Mouse (Mus musculus): Measurements from ENCODE around the gene Mtmr2. TPM values are rescaled to one million over a fixed set of nuclear protein-coding genes. Genes with fewer than 3 reads are reported as not detected.
A peak's percentile ranks its signal among the peaks of the same experiment; 100 is the strongest.
"Not testable (repeated sequence)": the region's sequence is repeated elsewhere in the genome, so short reads cannot be mapped to it uniquely, and the experiment has no call there.

Mtmr2 gene
- polyA plus RNA-seq, 1 experiment, result 80.8 TPM

GRCm38 (mm10) chr9:13748798-13749674 is 826 bp downstream of the Mtmr2 start:
- Histone ChIP-seq H3K27ac (ENCODE audit: insufficient read depth, low read length) (peak overlapping the region; percentile 78), H3K4me1 (ENCODE audit: control insufficient read depth, insufficient read depth, low read length) (no peaks in the 10 kb centered on the region), H3K4me3 (ENCODE audit: insufficient read depth, low read length) (peak overlapping the region; percentile 97)
- TF ChIP-seq POLR2A (IDR thresholded peaks at IDR 0.05; ENCODE audit: low read depth, low read length) (peak; percentile 92), CTCF (IDR thresholded peaks at IDR 0.05; ENCODE audit: borderline replicate concordance, insufficient read depth, low read length) (no peak)

- no peak for TF ChIP-seq CTCF (IDR thresholded peaks at IDR 0.05; ENCODE audit: borderline replicate concordance, insufficient read depth, low read length)
- TF ChIP-seq POLR2A (IDR thresholded peaks at IDR 0.05; ENCODE audit: low read depth, low read length), result no peak
- peak overlapping the region; percentile 97 for H3K4me3 ChIP-seq (ENCODE audit: insufficient read depth, low read length)
- no peaks in the 10 kb centered on the region for H3K4me1 ChIP-seq (ENCODE audit: control insufficient read depth, insufficient read depth, low read length)
- peak overlapping the region; percentile 78 for H3K27ac ChIP-seq (ENCODE audit: insufficient read depth, low read length)
These were observed 1.4 kb downstream of the Mtmr2 start for GRCm38 (mm10) chr9:13749675-13749998.

- Histone ChIP-seq H3K27ac (ENCODE audit: insufficient read depth, low read length) (no peak overlapping the region), H3K4me3 (ENCODE audit: insufficient read depth, low read length) (no peak overlapping the region), H3K4me1 (ENCODE audit: control insufficient read depth, insufficient read depth, low read length) (no peaks in the 10 kb centered on the region)
- TF ChIP-seq POLR2A (IDR thresholded peaks at IDR 0.05; ENCODE audit: low read depth, low read length) (no peak), CTCF (IDR thresholded peaks at IDR 0.05; ENCODE audit: borderline replicate concordance, insufficient read depth, low read length) (no peak)
These were observed 4.3 kb downstream of the Mtmr2 start for GRCm38 (mm10) chr9:13752543-13752942.

- TF ChIP-seq CTCF (IDR thresholded peaks at IDR 0.05; ENCODE audit: borderline replicate concordance, insufficient read depth, low read length) (no peak), POLR2A (IDR thresholded peaks at IDR 0.05; ENCODE audit: low read depth, low read length) (no peak)
- Histone ChIP-seq H3K4me3 (ENCODE audit: insufficient read depth, low read length) (no peak overlapping the region), H3K27ac (ENCODE audit: insufficient read depth, low read length) (no peak overlapping the region), H3K4me1 (ENCODE audit: control insufficient read depth, insufficient read depth, low read length) (no peaks in the 10 kb centered on the region)
These were observed 12.2 kb downstream of the Mtmr2 start for GRCm38 (mm10) chr9:13760430-13760829.

- TF ChIP-seq POLR2A (IDR thresholded peaks at IDR 0.05; ENCODE audit: low read depth, low read length), result no peak
- Histone ChIP-seq H3K27ac (ENCODE audit: insufficient read depth, low read length) (no peak overlapping the region), H3K4me1 (ENCODE audit: control insufficient read depth, insufficient read depth, low read length) (no peaks in the 10 kb centered on the region), H3K4me3 (ENCODE audit: insufficient read depth, low read length) (no peak overlapping the region)
These were observed 17.4 kb downstream of the Mtmr2 start for GRCm38 (mm10) chr9:13765624-13766023.

GRCm38 (mm10) chr9:13766570-13766969 is 18.4 kb downstream of the Mtmr2 start:
- TF ChIP-seq POLR2A (IDR thresholded peaks at IDR 0.05; ENCODE audit: low read depth, low read length), result no peak
- no peak for TF ChIP-seq CTCF (IDR thresholded peaks at IDR 0.05; ENCODE audit: borderline replicate concordance, insufficient read depth, low read length)
- Histone ChIP-seq H3K27ac (ENCODE audit: insufficient read depth, low read length) (no peak overlapping the region), H3K4me3 (ENCODE audit: insufficient read depth, low read length) (no peak overlapping the region), H3K4me1 (ENCODE audit: control insufficient read depth, insufficient read depth, low read length) (no peaks in the 10 kb centered on the region)

GRCm38 (mm10) chr9:13774732-13775131 is 26.5 kb downstream of the Mtmr2 start:
- TF ChIP-seq POLR2A (IDR thresholded peaks at IDR 0.05; ENCODE audit: low read depth, low read length), result no peak
- no peak for TF ChIP-seq CTCF (IDR thresholded peaks at IDR 0.05; ENCODE audit: borderline replicate concordance, insufficient read depth, low read length)
- Histone ChIP-seq H3K4me1 (ENCODE audit: control insufficient read depth, insufficient read depth, low read length) (no peaks in the 10 kb centered on the region), H3K27ac (ENCODE audit: insufficient read depth, low read length) (no peak overlapping the region), H3K4me3 (ENCODE audit: insufficient read depth, low read length) (no peak overlapping the region)

GRCm38 (mm10) chr9:13781985-13782384 is 33.8 kb downstream of the Mtmr2 start:
- H3K4me1 ChIP-seq (ENCODE audit: control insufficient read depth, insufficient read depth, low read length), result no peaks in the 10 kb centered on the region
- H3K27ac ChIP-seq (ENCODE audit: insufficient read depth, low read length), result no peak overlapping the region
- no peak overlapping the region for H3K4me3 ChIP-seq (ENCODE audit: insufficient read depth, low read length)
- no peak for TF ChIP-seq POLR2A (IDR thresholded peaks at IDR 0.05; ENCODE audit: low read depth, low read length)
- TF ChIP-seq CTCF (IDR thresholded peaks at IDR 0.05; ENCODE audit: borderline replicate concordance, insufficient read depth, low read length), result no peak

GRCm38 (mm10) chr9:13790864-13791263 is 42.7 kb downstream of the Mtmr2 start:
- H3K27ac ChIP-seq (ENCODE audit: insufficient read depth, low read length); H3K4me1 ChIP-seq (ENCODE audit: control insufficient read depth, insufficient read depth, low read length); H3K4me3 ChIP-seq (ENCODE audit: insufficient read depth, low read length): not testable (repeated sequence)

- no peak for TF ChIP-seq CTCF (IDR thresholded peaks at IDR 0.05; ENCODE audit: borderline replicate concordance, insufficient read depth, low read length)
- TF ChIP-seq POLR2A (IDR thresholded peaks at IDR 0.05; ENCODE audit: low read depth, low read length), result no peak
These were observed 46.1 kb downstream of the Mtmr2 start for GRCm38 (mm10) chr9:13794302-13794701.

More at GRCm38 (mm10) chr9:13794302-13794701, 46.1 kb downstream of the Mtmr2 start:
- Histone ChIP-seq H3K4me3 (ENCODE audit: insufficient read depth, low read length) (no peak overlapping the region), H3K4me1 (ENCODE audit: control insufficient read depth, insufficient read depth, low read length) (no peaks in the 10 kb centered on the region), H3K27ac (ENCODE audit: insufficient read depth, low read length) (no peak overlapping the region)
